Mouse (Mus musculus) T-cell, adult 66 days (primary cell): ENCODE measurements around the gene Vmn2r19. TPM values are rescaled to one million over a fixed set of nuclear protein-coding genes. Genes with fewer than 3 reads are reported as not detected.

Experiments used
- total RNA-seq, 2 experiments: library from RNA; stranded (reverse); gene quantifications; 3 replicates in 1 of 2; 4 replicates in 1 of 2; pipeline ENCODE4 v1.2.4; 2023

The Vmn2r19 gene
- not detected for total RNA-seq

GRCm38 (mm10) chr6:123308033-123308432 lies at the start of gene Vmn2r19:
Gene Vmn2r19 (plus strand): TSS chr6:123308333.

GRCm38 (mm10) chr6:123261555-123262161 lies 46.5 kb upstream of the Vmn2r19 start, which contains the start of gene Clec4d:
Gene Clec4d (plus strand): TSS chr6:123262111.

GRCm38 (mm10) chr6:123289753-123290152 lies 18.4 kb upstream of the Vmn2r19 start, which contains the start of gene Clec4e:
Gene Clec4e (minus strand): TSS chr6:123289870.

Other genes starting within 250 kb of the Vmn2r19 start
- gene Clec4a2, start 201.9 kb upstream of the Vmn2r19 start, total RNA-seq, result under 1 TPM; 0.44 to 0.62 TPM
- gene Clec4b2, start 135.4 kb upstream of the Vmn2r19 start, total RNA-seq, result not detected
- gene Clec4n, start 78.5 kb upstream of the Vmn2r19 start, total RNA-seq, result under 1 TPM; 0.64 to 0.95 TPM
- not detected for gene Clec4d, start 46.2 kb upstream of the Vmn2r19 start, total RNA-seq
- under 1 TPM in 1 of 2 experiments, not detected in 1; 0.18 TPM for gene Clec4e, start 18.5 kb upstream of the Vmn2r19 start, total RNA-seq
- not detected for gene Vmn2r20, start 109.8 kb downstream of the Vmn2r19 start, total RNA-seq
- not detected for gene Vmn2r21, start 225.1 kb downstream of the Vmn2r19 start, total RNA-seq